Mouse (Mus musculus) hindbrain, embryonic 11.5 days (tissue): ENCODE measurements around the gene Thrap3. TPM values are rescaled to one million over a fixed set of nuclear protein-coding genes. Genes with fewer than 3 reads are reported as not detected.
A peak's percentile ranks its signal among the peaks of the same experiment; 100 is the strongest.

Experiments
- ATAC-seq: fragments of 200-750 bp; cut with Nextera tagmentation; 2 replicates; pipeline ENCODE4 v1.8.0; 2017; ENCODE audit warnings: mild to moderate bottlenecking, moderate TSS enrichment, moderate library complexity; ENCODE audit not compliant: low FRiP score
- DNase-seq: peaks from one replicate; pipeline ENCODE4 v3.0.0-alpha.2; 2015; ENCODE audit warnings: low spot score
- H3K27ac ChIP-seq: fragments of 300-500 bp; sonication (generic); 2 replicates; pipeline ENCODE4 v1.5.1; 2014; ENCODE audit warnings: mild to moderate bottlenecking, low read depth, low read length
- H3K27me3 ChIP-seq: fragments of 300-500 bp; sonication (generic); 2 replicates; pipeline ENCODE4 v1.6.1; 2014; ENCODE audit warnings: mild to moderate bottlenecking, low read length, moderate library complexity, mixed read lengths; ENCODE audit not compliant: control insufficient read depth, insufficient read depth
- H3K36me3 ChIP-seq: fragments of 300-500 bp; sonication (generic); 2 replicates; pipeline ENCODE4 v1.6.1; 2014; ENCODE audit warnings: mild to moderate bottlenecking, low read length, moderate library complexity, mixed read lengths; ENCODE audit not compliant: control insufficient read depth, insufficient read depth
- H3K4me1 ChIP-seq: fragments of 300-500 bp; sonication (generic); replicated peaks from 2 replicates; pipeline ENCODE4 v1.6.1; 2014; ENCODE audit warnings: low read length, mixed read lengths; ENCODE audit not compliant: control insufficient read depth, insufficient read depth
- H3K4me2 ChIP-seq: fragments of 300-500 bp; sonication (generic); replicated peaks from 2 replicates; pipeline ENCODE4 v1.6.1; 2014; ENCODE audit warnings: mild to moderate bottlenecking, low read depth, low read length
- H3K4me3 ChIP-seq: fragments of 300-500 bp; sonication (generic); 2 replicates; pipeline ENCODE4 v1.5.1; 2014; ENCODE audit warnings: low read depth, low read length
- H3K9ac ChIP-seq: fragments of 300-500 bp; sonication (generic); 2 replicates; pipeline ENCODE4 v1.6.1; 2014; ENCODE audit warnings: low read depth, low read length
- H3K9me3 ChIP-seq: fragments of 300-500 bp; sonication (generic); 2 replicates; pipeline ENCODE4 v1.6.1; 2016; ENCODE audit warnings: low read length; ENCODE audit not compliant: control insufficient read depth
- WGBS: fragments of 180-500 bp; shearing (Covaris S2); extraction: QIAGEN DNeasy Blood & Tissue Kit; methylation state at CpG from one replicate; pipeline ENCODE4 v1.1.7; 2014; 5-methylcytosine and 5-hydroxymethylcytosine counted together
- polyA plus RNA-seq: library from polyadenylated mRNA; unstranded; fragments of >200 nt; fragmentation: Nextera tagmentation; extraction: Ambion mirVana; gene quantifications from 2 replicates; pipeline ENCODE4 v1.2.1, GENCODE M21; 2014

Thrap3 gene
- polyA plus RNA-seq, 1 experiment from 2014 or later, result 228 TPM

- H3K9me3 ChIP-seq, result no peaks in the 10 kb centered on the region
- H3K9ac ChIP-seq, result peak overlapping the region; percentile 44; the same call in 1 of the 2 replicates
- peak overlapping the region; percentile 73 for H3K4me2 ChIP-seq
- H3K27ac ChIP-seq, result no peak overlapping the region
- peaks cover 12% of the 10 kb centered on the region for H3K4me1 ChIP-seq
- WGBS, result 20% methylated on average over 42 of the region's 42 CpGs
- DNase-seq (no peak), ATAC-seq (peak; percentile 28; the same call in 1 of the 2 replicates)
- peak overlapping the region; percentile 41 for H3K4me3 ChIP-seq
- H3K36me3 ChIP-seq, result no peaks in the 10 kb centered on the region
- H3K27me3 ChIP-seq, result peaks cover 25% of the 10 kb centered on the region
These were observed 53.4 kb downstream of the Thrap3 start for GRCm38 (mm10) chr4:126149041-126149676.

DNA sequence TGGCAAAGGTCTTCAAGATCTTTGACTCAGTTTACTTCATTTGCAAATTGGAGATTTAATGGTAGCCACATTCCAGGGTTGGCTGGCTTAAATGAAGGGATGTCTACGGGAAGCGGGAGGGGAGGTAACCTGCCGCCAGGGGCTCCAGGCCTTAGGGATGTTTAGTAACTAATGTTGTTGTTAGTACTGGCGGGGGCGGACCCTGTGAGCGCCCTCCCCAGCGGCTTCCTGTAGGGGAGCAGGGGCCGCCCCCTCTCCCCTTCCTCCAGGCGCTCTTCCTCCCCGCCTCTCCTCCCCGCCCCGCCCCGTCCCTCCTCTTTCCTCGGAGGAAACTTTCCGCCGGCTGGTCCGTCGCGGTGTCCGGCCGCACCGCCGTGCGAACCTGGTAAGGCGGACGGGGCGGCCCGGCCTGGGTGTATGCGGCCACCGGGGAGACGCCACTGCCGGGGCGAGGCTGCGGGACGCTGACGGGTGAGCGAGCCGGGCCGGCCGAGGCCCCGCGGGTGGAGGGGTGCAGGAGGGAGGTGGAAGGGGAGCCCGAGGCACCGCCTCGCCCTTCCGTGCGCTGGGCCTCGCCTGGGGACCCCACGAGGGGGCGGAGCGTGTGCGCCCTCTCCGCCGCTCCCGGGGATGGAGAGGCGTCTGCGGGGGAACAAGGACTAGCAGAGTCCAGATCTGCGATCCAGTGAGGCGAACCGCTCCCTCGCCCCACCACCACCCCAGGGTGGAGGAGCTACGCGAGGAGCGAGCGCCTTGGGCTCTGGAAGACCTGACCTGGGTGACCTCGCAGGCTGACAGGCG, 54.2 kb downstream of the Thrap3 start:
- peaks cover 25% of the 10 kb centered on the region for H3K27me3 ChIP-seq
- DNase-seq (peak; percentile 62), ATAC-seq (peak; percentile 43)
- no peaks in the 10 kb centered on the region for H3K36me3 ChIP-seq
- peak overlapping the region; percentile 44 for H3K9ac ChIP-seq
- H3K27ac ChIP-seq, result no peak overlapping the region; the same call in 1 of the 2 replicates
- H3K4me2 ChIP-seq, result peak overlapping the region; percentile 73
- WGBS, result under 1% methylated on average over 36 of the region's 67 CpGs
- no peaks in the 10 kb centered on the region for H3K9me3 ChIP-seq
- peak overlapping the region; percentile 41 for H3K4me3 ChIP-seq
- H3K4me1 ChIP-seq, result peaks cover 12% of the 10 kb centered on the region

GRCm38 (mm10) chr4:126147533-126148160, 54.9 kb downstream of the Thrap3 start, which contains the start of gene Eva1b:
Gene Eva1b (plus strand): TSS chr4:126147744.
- Histone ChIP-seq H3K4me2 (peak within 1 kb of the TSS; percentile 73), H3K36me3 (no peaks in the 10 kb centered on the region), H3K9me3 (no peaks in the 10 kb centered on the region), H3K9ac (peak within 1 kb of the TSS; percentile 44), H3K27ac (peak within 1 kb of the TSS; percentile 47; the same call in 1 of the 2 replicates), H3K4me3 (peak within 1 kb of the TSS; percentile 41), H3K4me1 (peaks cover 12% of the 10 kb centered on the region), H3K27me3 (peaks cover 25% of the 10 kb centered on the region)
- ATAC-seq (peak; percentile 48; the same call in 1 of the 2 replicates), DNase-seq (peak; percentile 64)
- 1% methylated on average over 23 of the region's 24 CpGs for WGBS

GRCm38 (mm10) chr4:126146974-126147532, 55.5 kb downstream of the Thrap3 start:
- Histone ChIP-seq H3K27ac (peak overlapping the region; percentile 47; the same call in 1 of the 2 replicates), H3K27me3 (peaks cover 25% of the 10 kb centered on the region), H3K9ac (no peak overlapping the region), H3K36me3 (no peaks in the 10 kb centered on the region), H3K9me3 (no peaks in the 10 kb centered on the region), H3K4me2 (no peak overlapping the region), H3K4me1 (peaks cover 12% of the 10 kb centered on the region), H3K4me3 (no peak overlapping the region)
- no peak for DNase-seq
- ATAC-seq, result no peak
- 36% methylated on average over 9 of the region's 9 CpGs for WGBS

GRCm38 (mm10) chr4:126145396-126145795, 57.2 kb downstream of the Thrap3 start:
- ATAC-seq (no peak), DNase-seq (no peak)
- H3K4me3 ChIP-seq, result no peak overlapping the region
- no peak overlapping the region for H3K27ac ChIP-seq
- 62% methylated on average over 4 of the region's 4 CpGs for WGBS
- no peaks in the 10 kb centered on the region for H3K36me3 ChIP-seq
- no peak overlapping the region for H3K4me2 ChIP-seq
- H3K9me3 ChIP-seq, result no peaks in the 10 kb centered on the region
- no peak overlapping the region for H3K9ac ChIP-seq
- H3K4me1 ChIP-seq, result peaks cover 12% of the 10 kb centered on the region
- peaks cover 25% of the 10 kb centered on the region for H3K27me3 ChIP-seq

- H3K27me3 ChIP-seq, result no peaks in the 10 kb centered on the region
- H3K36me3 ChIP-seq, result peaks cover 2% of the 10 kb centered on the region; the same call in 1 of the 2 replicates
- no peaks in the 10 kb centered on the region for H3K4me1 ChIP-seq
- no peak overlapping the region for H3K4me3 ChIP-seq
- DNase-seq (no peak), ATAC-seq (no peak)
- H3K9me3 ChIP-seq, result no peaks in the 10 kb centered on the region
- H3K9ac ChIP-seq, result no peak overlapping the region
- WGBS, result 83% methylated on average over 5 of the region's 5 CpGs
- H3K27ac ChIP-seq, result no peak overlapping the region
- no peak overlapping the region for H3K4me2 ChIP-seq
These were observed 61.5 kb downstream of the Thrap3 start for GRCm38 (mm10) chr4:126141021-126141420.

DNA sequence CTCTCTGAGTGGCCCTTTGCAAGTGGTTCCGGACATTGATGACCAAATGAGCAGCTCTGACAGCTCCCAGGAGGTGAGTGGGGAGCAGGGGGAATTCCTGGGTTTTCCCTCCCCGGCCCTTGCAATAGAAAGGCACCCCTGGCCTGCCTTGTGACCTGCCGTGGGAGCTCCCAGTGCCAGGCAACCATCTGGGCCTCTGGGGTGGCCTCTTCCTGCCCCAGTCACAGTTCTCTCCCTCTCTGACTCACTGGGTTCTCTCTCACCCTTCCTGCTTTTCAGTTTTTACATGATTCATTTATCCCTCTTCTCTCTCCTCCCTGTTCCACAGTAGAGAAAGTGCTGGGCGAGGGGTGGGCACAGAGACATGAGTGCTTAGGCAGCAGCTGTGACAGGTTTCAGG, 64.8 kb downstream of the Thrap3 start:
- ATAC-seq, result no peak
- no peak for DNase-seq
- Histone ChIP-seq H3K36me3 (peaks cover 2% of the 10 kb centered on the region; the same call in 1 of the 2 replicates), H3K27ac (no peak overlapping the region), H3K27me3 (no peaks in the 10 kb centered on the region), H3K4me1 (no peaks in the 10 kb centered on the region), H3K9me3 (no peaks in the 10 kb centered on the region), H3K9ac (no peak overlapping the region), H3K4me3 (no peak overlapping the region), H3K4me2 (no peak overlapping the region)
- WGBS, result 89% methylated on average over 4 of the region's 4 CpGs

DNA sequence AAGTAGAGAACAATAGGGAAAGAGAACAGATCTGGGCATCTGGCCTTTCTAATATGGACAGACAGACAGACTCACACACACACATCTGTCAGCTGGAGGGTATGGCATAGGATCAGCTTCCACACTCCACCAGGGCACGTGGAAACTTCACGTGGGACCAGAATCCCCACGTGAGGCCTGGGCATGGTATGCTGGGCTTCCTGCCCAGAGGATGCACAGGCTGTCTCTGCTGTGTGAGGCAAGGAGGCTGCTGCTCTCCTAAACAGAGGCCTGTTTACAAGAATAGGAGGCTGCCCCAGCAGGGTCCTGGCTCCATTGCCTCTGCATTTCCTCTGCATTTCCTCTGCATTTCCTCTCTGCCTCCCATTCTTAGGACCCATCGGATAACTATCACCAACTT, 67.9 kb downstream of the Thrap3 start:
- WGBS, result 89% methylated on average over 4 of the region's 4 CpGs
- H3K27me3 ChIP-seq, result no peaks in the 10 kb centered on the region
- no peak overlapping the region for H3K9ac ChIP-seq
- H3K4me2 ChIP-seq, result no peak overlapping the region
- H3K36me3 ChIP-seq, result peaks cover 5% of the 10 kb centered on the region; the same call in 1 of the 2 replicates
- H3K27ac ChIP-seq, result no peak overlapping the region
- DNase-seq (no peak), ATAC-seq (no peak)
- H3K4me3 ChIP-seq, result no peak overlapping the region
- H3K9me3 ChIP-seq, result no peaks in the 10 kb centered on the region
- peaks cover 4% of the 10 kb centered on the region for H3K4me1 ChIP-seq
